Mouse (Mus musculus) cortical plate, adult 2 months (tissue): Measurements from ENCODE around the gene Fuom. TPM values are rescaled to one million over a fixed set of nuclear protein-coding genes. Genes with fewer than 3 reads are reported as not detected.

ENCODE experiments used
- H3K27ac ChIP-seq: fragments of 200-500 bp; 2 replicates; pipeline ENCODE4 v1.5.1; 2012; ENCODE audit warnings: low read length, control low read depth, inconsistent platforms; ENCODE audit not compliant: insufficient read depth
- H3K4me1 ChIP-seq: fragments of 200-500 bp; 2 replicates; pipeline ENCODE4 v1.6.1; 2011; ENCODE audit warnings: low read length; ENCODE audit not compliant: control insufficient read depth, insufficient read depth
- H3K4me3 ChIP-seq: fragments of 200-500 bp; 2 replicates; pipeline ENCODE4 v1.5.1; 2011; ENCODE audit warnings: mild to moderate bottlenecking, low read length, control low read depth; ENCODE audit not compliant: insufficient read depth
- CTCF ChIP-seq: fragments of 200-500 bp; IDR thresholded peaks from 2 replicates; pipeline ENCODE4 v1.5.1; 2011; ENCODE audit warnings: mild to moderate bottlenecking, control low read depth, low read length; ENCODE audit not compliant: insufficient read depth; ENCODE audit errors: extremely low read depth
- POLR2A ChIP-seq: fragments of 200-500 bp; IDR thresholded peaks from 2 replicates; pipeline ENCODE4 v1.6.1; 2011; ENCODE audit warnings: mild to moderate bottlenecking, low read length, control low read depth; ENCODE audit not compliant: insufficient read depth; ENCODE audit errors: extremely low read depth
- polyA plus RNA-seq: library from polyadenylated mRNA; depleted of rRNA; stranded (reverse); fragments of >200 nt; gene quantifications from 2 replicates; pipeline ENCODE4 v1.2.3, GENCODE M21; 2012

Fuom gene
- polyA plus RNA-seq, 1 experiment = 89.7 TPM

DNA sequence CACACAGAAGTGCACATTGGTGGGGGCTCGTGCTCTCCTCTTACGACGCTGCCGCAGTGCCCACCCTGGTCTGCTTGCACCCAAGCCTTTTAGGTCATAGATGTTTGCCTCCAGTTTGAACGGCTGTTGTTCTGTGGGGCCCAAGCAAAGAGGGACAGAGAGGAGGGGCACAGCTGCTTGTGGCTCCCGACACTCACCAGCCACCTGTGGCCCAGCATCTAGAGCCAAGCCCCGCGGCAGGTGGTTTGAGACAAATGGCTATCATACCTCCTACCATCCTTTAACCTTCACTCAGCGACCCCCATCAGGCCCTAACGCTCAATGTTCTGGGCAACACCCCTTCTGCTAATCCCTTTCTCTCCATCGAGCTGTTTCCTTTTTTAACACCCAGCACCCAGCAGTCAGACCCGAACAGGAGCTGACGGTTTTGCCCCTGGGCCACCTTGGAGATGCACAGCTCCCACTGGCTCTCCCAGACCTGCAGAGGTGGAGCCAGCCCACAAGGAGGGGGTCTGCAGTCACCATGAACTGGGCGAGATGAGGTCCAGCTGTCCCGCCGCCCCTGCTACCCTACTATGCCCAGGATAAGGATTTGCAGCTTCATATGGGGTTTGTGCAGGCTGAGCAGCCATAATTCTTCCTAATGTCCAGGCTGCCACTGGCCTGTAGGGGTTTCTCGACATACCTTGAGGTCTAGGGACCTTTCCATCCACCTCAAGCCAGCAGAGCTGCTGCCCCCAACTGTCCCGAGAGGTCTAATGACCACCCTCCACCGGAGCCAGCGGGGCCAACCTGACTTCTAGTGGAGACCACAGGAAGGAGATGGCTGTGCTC lies 20.6 kb downstream of the Fuom start:
- TF ChIP-seq CTCF = no peak
- TF ChIP-seq POLR2A = peak; percentile 24; the same call in 1 of the 2 replicates
- Histone ChIP-seq H3K4me3 (peak overlapping the region; percentile 34), H3K4me1 (peaks cover 2% of the 10 kb centered on the region; the same call in 1 of the 2 replicates), H3K27ac (peak overlapping the region; percentile 94)

DNA sequence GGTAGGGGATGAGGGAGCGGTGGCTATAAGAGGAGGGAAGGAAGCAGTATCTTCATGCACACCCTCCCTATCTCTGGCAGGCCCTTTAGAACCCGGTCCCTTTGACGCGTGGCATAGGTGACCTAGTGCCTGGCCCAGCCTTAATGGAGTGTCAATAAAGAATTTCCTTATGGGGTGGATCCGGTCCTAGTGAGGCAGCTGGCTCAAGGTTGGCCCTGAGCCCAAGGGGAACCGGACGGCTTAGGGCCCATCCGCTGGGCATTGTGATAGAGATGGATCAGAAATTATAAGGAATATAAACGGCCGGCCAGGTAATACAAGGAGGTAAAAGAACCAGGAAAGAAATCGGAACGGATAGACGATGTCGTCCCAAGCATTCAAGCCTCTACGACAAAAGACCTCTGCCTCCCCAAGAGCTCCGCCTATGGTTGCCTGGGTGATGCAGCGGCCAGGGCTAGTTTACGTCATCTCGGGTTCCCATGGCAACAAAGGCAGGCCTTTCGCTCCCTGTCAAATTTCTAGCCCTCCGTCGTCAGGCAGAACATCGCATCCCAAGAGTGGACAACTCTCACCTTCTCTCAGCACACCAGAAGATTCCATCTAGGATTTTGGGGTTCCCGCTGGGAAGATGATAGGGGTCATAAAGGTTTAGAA lies 21.6 kb downstream of the Fuom start:
- TF ChIP-seq CTCF (no peak), POLR2A (peak; percentile 99)
- Histone ChIP-seq H3K4me3 (peak overlapping the region; percentile 34), H3K27ac (peak overlapping the region; percentile 94), H3K4me1 (peaks cover 2% of the 10 kb centered on the region; the same call in 1 of the 2 replicates)

DNA sequence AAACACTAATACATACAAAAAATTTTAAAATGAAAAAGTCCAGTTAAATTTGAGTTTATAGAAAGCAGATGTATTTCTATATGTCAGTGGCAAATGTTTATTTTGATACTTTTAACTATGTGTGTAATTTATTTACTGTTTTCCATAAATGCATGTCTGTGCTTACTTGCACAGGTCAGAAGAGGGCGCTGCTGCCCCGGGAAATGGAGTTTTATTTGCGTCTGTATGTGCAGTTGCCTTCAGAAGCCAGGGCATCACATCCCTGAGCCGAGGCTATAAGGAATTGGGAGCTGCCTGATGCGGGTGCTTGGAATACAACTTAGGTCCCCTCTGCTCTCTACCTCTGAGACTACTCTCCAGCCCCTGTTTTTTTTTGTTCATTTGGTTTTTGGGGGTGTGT lies 23.5 kb downstream of the Fuom start:
- H3K4me3 ChIP-seq = no peak overlapping the region
- peaks cover 2% of the 10 kb centered on the region; the same call in 1 of the 2 replicates for H3K4me1 ChIP-seq
- no peak overlapping the region for H3K27ac ChIP-seq
- TF ChIP-seq POLR2A (0 out of 2 replicates have a peak, but pooled peaks have one; percentile 17), CTCF (peak; percentile 94)

DNA sequence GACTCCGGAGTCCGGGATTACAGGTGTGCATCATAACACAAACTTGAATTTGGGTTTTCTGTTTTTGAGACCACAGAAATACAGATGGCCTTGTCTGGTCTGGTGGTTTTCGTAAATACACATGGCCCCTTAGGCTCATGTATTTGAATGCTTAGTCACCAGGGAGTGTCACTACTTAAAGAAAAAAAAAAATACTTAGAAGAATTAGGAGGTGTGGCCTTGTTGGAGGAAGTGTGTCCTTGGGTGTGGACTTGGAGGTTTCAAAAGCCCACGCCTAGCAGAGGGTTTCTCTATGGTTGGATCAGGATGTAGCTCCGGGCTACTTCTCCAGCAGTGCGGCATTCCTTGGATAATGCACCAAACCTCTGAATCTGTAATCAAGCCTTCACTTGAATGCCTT lies 24.5 kb downstream of the Fuom start:
- no peak overlapping the region for H3K4me3 ChIP-seq
- H3K27ac ChIP-seq = no peak overlapping the region
- peaks cover 2% of the 10 kb centered on the region; the same call in 1 of the 2 replicates for H3K4me1 ChIP-seq
- TF ChIP-seq POLR2A (no peak), CTCF (no peak)

DNA sequence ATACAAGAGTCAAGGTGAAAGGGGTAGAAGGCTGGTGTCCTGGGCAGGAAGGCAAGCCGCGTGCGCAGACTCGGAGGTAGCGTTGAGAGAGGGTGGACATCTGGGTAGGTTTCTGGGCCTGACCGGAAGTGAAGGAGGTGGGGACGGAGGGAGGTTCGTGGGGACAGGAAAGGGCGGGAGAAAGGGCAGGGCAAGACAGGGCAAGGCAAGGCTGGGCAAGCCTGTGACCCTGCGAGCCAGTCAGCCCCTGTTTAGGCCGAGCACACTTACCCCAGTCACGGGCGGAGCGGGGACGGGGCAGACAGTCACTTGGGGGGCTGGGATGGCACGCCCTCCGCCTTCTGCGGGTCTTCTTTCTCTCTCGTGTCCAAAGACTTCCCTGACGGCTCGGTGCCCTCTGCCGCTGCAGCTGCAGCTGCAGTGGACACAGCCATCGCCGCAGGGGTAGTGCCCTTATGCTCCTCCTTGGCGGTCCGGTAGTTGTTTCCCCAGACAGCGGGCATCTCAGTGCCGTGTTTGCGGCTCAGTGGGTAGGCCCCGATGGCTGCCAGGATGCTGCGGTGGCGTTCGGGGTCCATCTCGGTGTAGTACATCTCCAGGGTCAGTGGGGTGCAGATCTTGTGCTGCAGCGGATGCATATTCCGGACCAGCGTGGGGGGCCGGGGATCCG lies 32.1 kb downstream of the Fuom start:
- no peak overlapping the region for H3K4me3 ChIP-seq
- TF ChIP-seq POLR2A (no peak), CTCF (no peak)
- H3K27ac ChIP-seq = no peak overlapping the region
- no peaks in the 10 kb centered on the region for H3K4me1 ChIP-seq

DNA sequence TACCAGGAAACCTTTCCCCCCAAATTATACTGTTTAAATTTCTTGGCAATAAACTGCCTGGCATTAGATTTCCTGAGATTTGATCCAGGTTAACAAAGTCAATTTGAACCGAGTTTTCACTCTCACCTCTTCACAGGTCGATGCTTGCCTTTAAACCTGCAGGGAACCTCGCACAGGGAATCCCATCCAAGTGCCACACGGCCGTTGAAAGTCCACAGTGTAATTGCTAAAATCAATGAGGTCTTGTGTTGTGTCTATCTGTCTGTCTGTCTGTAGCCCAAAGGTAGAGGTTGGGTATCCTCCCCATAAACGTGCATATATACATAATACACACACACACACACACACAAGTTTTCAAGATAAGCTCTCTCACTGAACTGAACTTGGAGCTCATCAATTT lies 34.8 kb downstream of the Fuom start:
- TF ChIP-seq CTCF (no peak), POLR2A (no peak)
- Histone ChIP-seq H3K27ac (no peak overlapping the region), H3K4me1 (no peaks in the 10 kb centered on the region), H3K4me3 (no peak overlapping the region)

DNA sequence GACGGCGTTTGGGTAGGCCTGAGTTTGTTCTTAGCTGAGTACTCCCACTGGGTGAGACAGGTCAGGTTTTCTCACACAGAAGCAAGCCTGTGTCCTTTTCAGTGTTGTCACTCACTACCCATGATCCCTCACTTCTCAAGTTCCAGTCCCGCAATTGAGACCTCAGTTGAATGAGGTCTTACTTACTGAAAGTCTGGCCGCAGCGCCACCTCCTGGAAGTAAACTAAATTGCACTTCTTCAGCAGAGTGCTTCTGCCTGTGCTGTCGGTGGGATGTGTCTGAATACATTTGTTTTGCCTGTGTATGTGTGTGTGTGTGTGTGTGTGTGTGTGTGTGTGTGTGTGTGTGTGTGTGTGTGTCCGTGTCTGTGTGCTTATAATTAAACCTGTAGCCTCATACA lies 39.1 kb downstream of the Fuom start:
- Histone ChIP-seq H3K4me3 (no peak overlapping the region), H3K4me1 (no peaks in the 10 kb centered on the region), H3K27ac (no peak overlapping the region)
- TF ChIP-seq POLR2A (no peak), CTCF (peak; percentile 83)

DNA sequence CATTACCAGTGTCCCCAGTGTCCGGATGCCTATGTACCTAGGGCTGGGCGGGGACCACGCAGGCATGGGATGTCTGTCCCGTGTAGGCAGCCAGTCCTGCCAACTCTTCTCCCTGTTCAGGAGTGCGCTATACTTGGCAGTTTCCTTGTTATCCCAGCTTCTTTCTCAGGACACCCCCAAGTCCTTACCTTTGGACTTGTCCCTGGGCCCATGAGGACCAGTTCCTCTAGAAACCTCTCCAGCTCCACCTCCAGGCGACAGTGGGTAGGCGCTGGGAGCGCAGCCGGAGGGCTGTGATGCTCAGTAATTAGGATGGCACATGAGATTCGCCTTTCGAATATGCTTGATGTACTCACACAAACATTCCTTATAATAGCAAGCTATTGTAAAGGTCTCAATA lies 39.9 kb downstream of the Fuom start:
- TF ChIP-seq CTCF (peak; percentile 36), POLR2A (no peak)
- Histone ChIP-seq H3K4me3 (no peak overlapping the region), H3K27ac (no peak overlapping the region), H3K4me1 (no peaks in the 10 kb centered on the region; the same call in 1 of the 2 replicates)

DNA sequence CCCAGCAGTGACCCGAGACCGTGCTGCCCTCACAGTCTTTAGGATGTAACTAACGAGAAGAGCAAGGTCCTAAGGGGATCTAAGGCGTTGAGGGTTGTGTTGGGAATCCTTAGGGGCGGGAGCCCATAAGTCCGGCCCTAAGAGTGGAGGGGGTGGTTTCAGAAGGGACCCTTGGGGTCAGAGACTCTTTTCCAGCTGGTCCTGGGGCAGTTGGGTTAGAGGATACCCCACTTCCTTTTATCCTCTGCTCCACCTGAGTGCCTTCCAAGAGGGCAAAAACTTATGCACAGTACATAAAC lies 40.5 kb downstream of the Fuom start:
- TF ChIP-seq POLR2A (no peak), CTCF (no peak)
- no peaks in the 10 kb centered on the region; the same call in 1 of the 2 replicates for H3K4me1 ChIP-seq
- H3K27ac ChIP-seq = no peak overlapping the region
- H3K4me3 ChIP-seq = no peak overlapping the region
